ENCODE assay signal across 25 mouse cellular contexts in the genomic region with DNA sequence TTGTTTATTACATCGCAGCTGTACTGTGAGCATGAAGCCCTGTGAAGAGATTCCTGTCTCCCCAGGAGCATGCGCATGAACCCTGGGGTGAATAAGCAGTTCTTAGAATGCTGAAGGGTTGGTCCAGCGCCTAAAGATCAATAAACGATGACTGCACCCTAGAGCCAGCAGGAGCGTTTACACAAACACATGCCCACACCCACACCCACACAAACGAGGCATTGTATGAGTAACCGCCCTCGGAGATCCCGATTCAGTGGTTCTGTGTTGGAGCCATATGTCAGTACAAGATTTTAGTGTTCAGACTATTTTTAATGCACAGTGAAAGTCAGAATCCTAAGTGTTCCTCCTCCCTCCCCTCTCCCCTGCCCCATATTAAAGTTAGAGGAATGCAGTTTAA. TPM values are rescaled to one million over a fixed set of nuclear protein-coding genes. Genes with fewer than 3 reads are reported as not detected.
DNase-seq lines count a peak whose midpoint lies in the region; ATAC-seq and TF ChIP-seq lines count a peak whose summit lies in the region.
"Had no signal": no experiment of that assay in that cellular context is flagged by ENCODE, and none has a peak within 500 bp of the region (broad histone marks: within the 10 kb centered on the region; RNA-seq: fewer than 3 reads in every experiment).

No protein-coding gene starts in this region.

- peak overlapping the region; percentile 40; the same call in 1 of the 2 replicates for H3K27ac ChIP-seq in stomach, postnatal 0 days (replicated peaks)
- H3K27ac ChIP-seq in forebrain, embryonic 13.5 days = no peak overlapping the region
- H3K27ac ChIP-seq in heart, embryonic 11.5 days (ENCODE audit: low read depth, low read length) = no peak overlapping the region
- H3K27ac ChIP-seq: embryonic facial prominence, embryonic 15.5 days; heart, adult 2 months; heart, embryonic 15.5 days; hindbrain, embryonic 15.5 days; liver, embryonic 12.5 days had no signal

- no peaks in the 10 kb centered on the region for H3K9me3 ChIP-seq in stomach, postnatal 0 days (ENCODE audit: control insufficient read depth, low read length)
- no peaks in the 10 kb centered on the region for H3K9me3 ChIP-seq in forebrain, embryonic 13.5 days (replicated peaks)
- H3K9me3 ChIP-seq in heart, embryonic 11.5 days (replicated peaks; ENCODE audit: control insufficient read depth, low read length) = no peaks in the 10 kb centered on the region
- H3K9me3 ChIP-seq: embryonic facial prominence, embryonic 15.5 days; G1E; heart, embryonic 15.5 days; hindbrain, embryonic 15.5 days; liver, embryonic 12.5 days had no signal

- DNase-seq in layer of hippocampus, adult 18-20 months (ENCODE audit: low spot score in 2 of 2) = peak; percentile 3 to 28
- DNase-seq in layer of hippocampus, adult 9-10 months (ENCODE audit: low spot score) = no peak
- peak; percentile 29 to 36 for DNase-seq in right cerebral cortex, adult 2 months (ENCODE audit: low spot score in 2 of 2)
- DNase-seq in right cerebral cortex, postnatal 10 days (ENCODE audit: low spot score in 2 of 2) = no peak
- DNase-seq in fibroblast of lung, adult 2 months (ENCODE audit: low read depth) = peak; percentile 15
- DNase-seq in stomach, postnatal 0 days (ENCODE audit: low spot score) = peak; percentile 77
- DNase-seq: adrenal gland, postnatal 14 days; B cell, adult 2 months; cerebellum, adult 9-10 months; gastrocnemius, postnatal 25 days; heart, adult 2 months; heart, postnatal 36 days; kidney, adult 11 months; lung, adult 18-20 months; lung, postnatal 10 days had no signal

- ATAC-seq in stomach, postnatal 0 days (ENCODE audit: low FRiP score, low TSS enrichment) = peak; percentile 98
- no peak for ATAC-seq in forebrain, embryonic 13.5 days
- ATAC-seq in heart, embryonic 11.5 days (replicated peaks; ENCODE audit: insufficient number of reproducible peaks, low FRiP score, low TSS enrichment) = no peak
- ATAC-seq: forebrain, embryonic 16.5 days; liver, embryonic 12.5 days had no signal

- H3K36me3 ChIP-seq in stomach, postnatal 0 days (ENCODE audit: control insufficient read depth, insufficient read depth, low read length) = no peaks in the 10 kb centered on the region
- no peaks in the 10 kb centered on the region for H3K36me3 ChIP-seq in forebrain, embryonic 13.5 days (ENCODE audit: poor library complexity, severe bottlenecking)
- H3K36me3 ChIP-seq in heart, embryonic 11.5 days (ENCODE audit: control insufficient read depth, insufficient read depth, low read length) = no peaks in the 10 kb centered on the region
- H3K36me3 ChIP-seq: embryonic facial prominence, embryonic 15.5 days; G1E; heart, embryonic 15.5 days; hindbrain, embryonic 15.5 days; liver, embryonic 12.5 days had no signal

- peak; percentile 14; the same call in 1 of the 2 replicates for TF ChIP-seq CTCF in stomach, postnatal 0 days (IDR thresholded peaks at IDR 0.05; ENCODE audit: low read depth)

- H3K4me3 ChIP-seq in stomach, postnatal 0 days (ENCODE audit: low read depth, low read length) = no peak overlapping the region
- no peak overlapping the region for H3K4me3 ChIP-seq in forebrain, embryonic 13.5 days
- no peak overlapping the region for H3K4me3 ChIP-seq in heart, embryonic 11.5 days (ENCODE audit: low read depth, low read length)
- H3K4me3 ChIP-seq: embryonic facial prominence, embryonic 15.5 days; heart, adult 2 months; heart, embryonic 15.5 days; hindbrain, embryonic 15.5 days; liver, embryonic 12.5 days had no signal

- no peak overlapping the region for H3K9ac ChIP-seq in stomach, postnatal 0 days (ENCODE audit: low read length)
- no peak overlapping the region for H3K9ac ChIP-seq in forebrain, embryonic 13.5 days
- no peak overlapping the region for H3K9ac ChIP-seq in heart, embryonic 11.5 days (ENCODE audit: low read depth, low read length)
- H3K9ac ChIP-seq: embryonic facial prominence, embryonic 15.5 days; heart, embryonic 15.5 days; hindbrain, embryonic 15.5 days; liver, embryonic 12.5 days had no signal

- no peak for TF ChIP-seq EP300 in stomach, postnatal 0 days (optimal IDR thresholded peaks at IDR 0.05)

- no peaks in the 10 kb centered on the region for H3K4me1 ChIP-seq in stomach, postnatal 0 days (replicated peaks; ENCODE audit: control insufficient read depth, insufficient read depth)
- H3K4me1 ChIP-seq in forebrain, embryonic 13.5 days = no peaks in the 10 kb centered on the region
- no peaks in the 10 kb centered on the region for H3K4me1 ChIP-seq in heart, embryonic 11.5 days (ENCODE audit: control insufficient read depth, insufficient read depth, low read length)
- H3K4me1 ChIP-seq: embryonic facial prominence, embryonic 15.5 days; heart, embryonic 15.5 days; hindbrain, embryonic 15.5 days; liver, embryonic 12.5 days had no signal

- 47% methylated on average over 9 of the region's 9 CpGs for WGBS in stomach, postnatal 0 days
- 90% methylated on average over 9 of the region's 9 CpGs for WGBS in forebrain, embryonic 13.5 days
- WGBS in heart, embryonic 11.5 days (ENCODE audit: insufficient replicate concordance) = 81% methylated on average over 9 of the region's 9 CpGs

- H3K27me3 ChIP-seq in stomach, postnatal 0 days (ENCODE audit: control insufficient read depth, insufficient read depth, low read length) = no peaks in the 10 kb centered on the region
- H3K27me3 ChIP-seq in forebrain, embryonic 13.5 days = no peaks in the 10 kb centered on the region
- H3K27me3 ChIP-seq in heart, embryonic 11.5 days (ENCODE audit: control insufficient read depth, insufficient read depth, low read length) = no peaks in the 10 kb centered on the region
- H3K27me3 ChIP-seq: CH12.LX; embryonic facial prominence, embryonic 15.5 days; heart, embryonic 15.5 days; hindbrain, embryonic 15.5 days; liver, embryonic 12.5 days had no signal

- no peak overlapping the region for H3K4me2 ChIP-seq in stomach, postnatal 0 days (replicated peaks; ENCODE audit: low read depth)
- no peak overlapping the region for H3K4me2 ChIP-seq in forebrain, embryonic 13.5 days
- H3K4me2 ChIP-seq in heart, embryonic 11.5 days = no peak overlapping the region
- H3K4me2 ChIP-seq: embryonic facial prominence, embryonic 15.5 days; heart, embryonic 15.5 days; hindbrain, embryonic 15.5 days; liver, embryonic 12.5 days; midbrain, embryonic 11.5 days had no signal

RNA-seq across cellular contexts. Expression of gene Edn1, which starts 57.3 kb away (rescaled TPM):
- total RNA-seq in layer of hippocampus, adult 18-20 months (2021) = 1 to 10 TPM; 2.1 to 3.1 TPM
- polyA plus RNA-seq in stomach, postnatal 0 days (2015; fragmentation: Nextera tagmentation; extraction: Ambion mirVana) = 14.3 and 14.9 TPM in 2 replicates
- 0.82 and 1.1 TPM in 2 replicates for polyA plus RNA-seq in forebrain, embryonic 13.5 days (2015; fragmentation: Nextera tagmentation; extraction: Ambion mirVana)
- 10.3 and 11.7 TPM in 2 replicates for polyA plus RNA-seq in heart, embryonic 11.5 days (2014; fragmentation: Nextera tagmentation; extraction: Ambion mirVana)
- total RNA-seq: CH12.LX had no signal
- polyA plus RNA-seq: G1E had no signal

Comparison
In these comparisons a context has a peak if more than half of its experiments do, and no peak if none do; other contexts are left out.
1. DNase-seq: peak in layer of hippocampus, adult 18-20 months (2 of 2), right cerebral cortex, adult 2 months (2 of 2), fibroblast of lung, adult 2 months (single experiment) and stomach, postnatal 0 days (single experiment); none in layer of hippocampus, adult 9-10 months (single experiment) and right cerebral cortex, postnatal 10 days (0 of 2).